Mouse (Mus musculus) mouse embryonic stem cell (cell line): Measurements from ENCODE around the gene Krt79.

Experiments used
- in situ Hi-C, 2 experiments: fragments of 300-500 bp; cut with MboI; formaldehyde crosslinking; loops; 1 replicate in 1 of 2; 3 replicates in 1 of 2; pipeline ENCODE4 v1.14.3; 2019 to 2020; ENCODE audit warnings: low sequenced_read_pairs in 2 of 2, low pct_unique_long_range_greater_than_20kb in 1 of 2, mixed read lengths in 1 of 2; ENCODE audit not compliant: unreplicated experiment in 1 of 2

The Krt79 gene

DNA sequence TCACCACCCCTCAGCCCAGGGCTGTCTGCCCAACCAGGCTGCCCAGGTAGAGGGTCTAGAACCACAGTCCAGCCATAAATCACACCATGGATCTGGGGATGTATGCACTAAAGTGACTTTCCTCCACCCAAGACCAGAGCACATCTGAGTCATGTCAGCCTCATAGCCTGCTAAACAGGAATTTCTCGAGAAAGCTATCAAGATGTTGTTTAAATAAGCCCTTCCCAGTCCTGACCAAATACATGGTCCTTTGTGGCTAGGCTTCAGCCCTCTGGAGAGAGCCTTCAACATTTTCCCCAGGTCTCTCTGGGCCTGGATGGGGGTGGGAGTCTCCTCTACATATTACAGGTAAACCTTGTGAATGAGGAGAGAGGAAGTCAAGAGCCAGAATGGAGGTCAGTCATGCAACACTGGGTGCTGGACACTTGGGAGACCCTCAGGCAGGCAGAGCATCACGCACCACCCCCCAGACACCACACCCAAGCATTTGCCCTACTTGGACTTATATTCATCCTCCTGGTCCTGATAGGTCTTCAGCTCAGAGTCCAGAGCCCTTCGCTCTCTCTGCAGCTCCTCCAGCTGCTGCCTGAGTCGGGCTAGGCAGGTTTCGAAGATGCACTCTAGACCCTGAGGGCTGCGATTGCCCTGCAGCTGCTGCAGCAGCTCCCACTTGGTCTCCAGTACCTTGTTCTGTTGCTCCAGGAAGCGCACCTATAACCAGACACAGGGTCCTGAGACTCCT, 12.8 kb upstream of the Krt79 start:
- in situ Hi-C loops: no loop called here

DNA sequence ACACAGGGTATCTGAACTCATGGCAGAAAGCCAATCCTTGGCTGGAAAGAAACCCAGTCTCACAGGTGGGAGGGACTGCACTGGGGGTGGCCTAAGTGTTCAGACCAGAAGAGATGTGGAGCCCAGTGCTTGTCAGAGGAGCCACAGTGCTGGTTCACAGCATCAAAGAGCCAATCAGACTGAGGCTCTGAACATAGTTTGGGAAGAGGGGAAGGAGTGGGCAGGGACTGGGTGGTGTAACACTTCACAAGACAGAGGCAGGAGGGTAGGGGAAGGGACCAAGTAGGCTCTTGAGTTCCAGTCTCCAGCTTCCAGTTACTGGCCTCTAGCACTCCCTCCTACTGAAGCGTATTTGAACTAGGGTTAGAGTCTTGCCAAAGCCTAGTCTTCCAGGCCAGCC, 5.3 kb upstream of the Krt79 start:
- in situ Hi-C loops: no loop called here

DNA sequence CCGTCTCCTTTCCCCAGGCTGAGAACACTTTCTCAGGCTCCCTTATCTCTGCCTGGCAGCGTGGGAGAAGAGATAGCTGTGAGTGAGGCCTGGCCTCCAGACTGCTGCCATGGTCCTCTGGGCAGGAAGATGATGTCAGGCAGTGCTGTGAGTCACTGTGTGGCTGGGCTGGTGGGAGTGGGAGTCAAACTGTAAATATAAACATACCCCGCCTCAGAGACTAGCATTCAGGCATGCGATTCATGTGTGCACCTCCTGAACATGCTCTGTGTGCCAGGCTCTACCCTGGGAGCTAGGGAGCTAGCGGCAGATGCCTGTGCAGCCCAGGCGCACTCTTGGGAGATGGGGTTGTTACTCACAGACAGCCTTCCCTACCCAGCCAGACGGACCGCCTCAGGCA, 1.8 kb upstream of the Krt79 start:
- in situ Hi-C loops: no loop called here

DNA sequence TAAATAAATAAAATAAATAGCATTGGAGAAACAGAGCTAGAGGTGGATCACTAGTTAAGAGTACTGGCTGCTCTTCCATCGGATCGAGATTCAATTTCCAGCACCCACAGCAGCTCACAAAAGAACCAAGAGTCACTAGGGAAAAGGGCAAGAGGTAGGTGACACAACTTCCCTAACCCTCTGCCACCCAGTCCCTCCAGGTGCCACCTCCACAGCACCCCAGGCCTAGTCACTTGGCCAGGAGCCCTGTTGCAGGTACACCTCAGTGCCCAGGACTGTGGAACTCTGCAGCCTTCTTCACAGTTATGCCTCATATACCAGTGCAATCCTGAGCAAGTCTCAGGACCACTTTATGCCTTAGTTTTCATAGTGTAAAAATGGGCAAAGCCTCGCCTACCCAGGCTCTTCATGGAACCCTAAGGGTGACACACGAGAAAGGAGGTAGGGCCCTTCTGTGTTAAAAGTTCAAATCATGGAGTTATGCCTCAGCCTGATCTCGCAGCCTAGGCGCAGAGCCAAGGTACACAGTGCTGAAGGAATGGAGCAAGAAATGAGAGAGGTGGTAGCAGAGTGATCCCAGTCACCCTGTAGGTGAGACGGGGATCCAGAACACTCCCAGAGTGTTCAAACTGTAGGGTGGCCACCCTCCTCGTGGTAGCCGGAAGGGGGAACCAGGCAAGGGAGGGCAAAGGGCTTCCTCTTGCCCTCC, 1.4 kb downstream of the Krt79 start:
- in situ Hi-C loops: no loop called here

DNA sequence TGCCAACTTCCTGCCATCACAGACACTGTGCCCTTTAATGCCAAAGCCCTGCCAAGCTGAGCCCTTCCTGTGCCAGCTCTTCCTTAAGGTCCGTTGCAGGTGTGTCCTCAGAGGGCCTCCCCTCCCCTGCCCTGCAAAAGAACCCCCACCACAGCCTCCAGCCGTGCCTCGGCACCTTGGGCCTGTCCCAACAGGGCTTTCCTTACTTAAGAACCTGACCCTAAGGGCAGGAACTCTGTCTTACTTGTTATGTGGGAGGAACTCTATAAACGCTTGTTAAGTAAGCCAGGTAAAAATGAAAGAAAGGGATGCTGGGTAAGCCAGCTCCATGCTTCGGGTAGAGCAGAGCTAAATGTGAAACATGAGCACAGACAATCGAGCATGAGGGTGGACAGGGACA, 7.1 kb downstream of the Krt79 start:
- in situ Hi-C loops: no loop called here

DNA sequence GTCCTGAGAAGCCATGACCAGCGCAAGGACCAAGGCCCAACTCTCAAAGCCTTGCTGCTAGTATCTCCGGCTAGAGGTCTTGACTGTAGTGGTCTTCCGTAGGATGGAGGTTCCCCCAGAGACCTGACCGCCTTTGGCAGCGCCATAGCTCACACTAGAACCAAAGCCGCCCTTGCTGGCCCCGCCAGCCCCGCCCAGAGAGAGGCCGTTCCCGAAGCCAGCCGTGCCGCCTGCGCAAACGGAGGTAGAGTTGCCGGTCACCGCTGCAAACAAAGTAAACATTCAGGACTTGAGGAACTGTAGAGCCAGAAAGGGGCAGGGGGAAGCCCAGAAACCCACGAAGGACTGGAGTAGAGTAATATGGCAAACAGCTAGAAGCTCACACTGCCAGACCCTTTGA, 10.5 kb downstream of the Krt79 start:
- in situ Hi-C loops: no loop called here

DNA sequence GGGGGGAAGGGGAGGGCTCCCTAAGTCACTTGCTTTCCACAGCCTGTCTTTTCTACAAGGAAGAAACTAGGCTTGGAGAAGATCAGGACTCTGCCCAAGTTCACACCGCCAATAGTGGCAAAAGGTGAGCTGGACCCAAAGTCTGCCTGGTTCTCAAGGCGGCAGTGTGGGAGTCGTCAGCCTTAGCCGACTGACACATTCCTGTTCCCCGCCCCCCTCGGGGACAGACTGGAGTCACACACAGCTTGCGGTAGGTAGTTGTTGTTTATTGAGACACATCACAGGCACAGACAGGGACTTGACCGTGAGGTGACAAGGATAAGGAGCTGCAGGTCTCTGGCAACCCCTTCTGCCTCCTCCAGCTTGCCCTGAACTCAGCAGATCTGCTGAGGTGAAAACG, 11.0 kb downstream of the Krt79 start:
- in situ Hi-C loops: no loop called here

DNA sequence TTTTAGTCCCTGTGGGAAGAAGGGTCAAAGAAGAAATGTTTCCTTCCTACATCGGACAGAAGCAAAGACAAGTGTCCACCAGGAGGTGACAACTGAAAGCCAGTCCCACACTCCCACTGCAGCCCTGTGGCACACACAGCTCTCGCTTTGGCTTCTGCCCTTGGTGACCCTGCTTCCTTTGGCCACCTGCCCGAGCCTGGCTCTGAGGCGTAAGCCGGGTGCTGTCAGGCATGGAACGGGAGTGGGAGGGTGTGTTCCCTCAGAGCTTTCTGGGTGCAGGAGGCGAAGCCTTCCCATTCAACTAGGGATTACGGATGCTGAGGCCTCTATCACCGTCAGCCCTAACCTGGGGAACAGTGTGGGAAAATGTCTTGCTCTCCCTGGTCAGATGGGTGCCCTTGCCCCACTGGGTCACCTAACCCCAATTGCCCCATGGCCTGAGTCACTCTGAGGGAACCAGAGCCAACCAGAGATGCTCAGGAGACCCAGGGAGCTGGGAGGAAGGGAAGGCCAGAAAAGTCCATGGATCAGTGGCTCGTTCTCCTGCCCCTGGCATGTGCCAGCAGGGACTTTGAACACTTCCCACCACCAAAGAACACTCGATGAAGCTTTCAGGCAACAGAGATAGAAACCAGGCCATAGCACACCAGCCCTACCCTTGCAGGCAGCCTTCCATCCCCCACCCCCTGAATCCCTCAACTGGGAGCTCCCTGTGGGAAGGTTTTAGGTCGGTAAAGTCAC, 12.6 kb downstream of the Krt79 start:
- in situ Hi-C loops: no loop called here

DNA sequence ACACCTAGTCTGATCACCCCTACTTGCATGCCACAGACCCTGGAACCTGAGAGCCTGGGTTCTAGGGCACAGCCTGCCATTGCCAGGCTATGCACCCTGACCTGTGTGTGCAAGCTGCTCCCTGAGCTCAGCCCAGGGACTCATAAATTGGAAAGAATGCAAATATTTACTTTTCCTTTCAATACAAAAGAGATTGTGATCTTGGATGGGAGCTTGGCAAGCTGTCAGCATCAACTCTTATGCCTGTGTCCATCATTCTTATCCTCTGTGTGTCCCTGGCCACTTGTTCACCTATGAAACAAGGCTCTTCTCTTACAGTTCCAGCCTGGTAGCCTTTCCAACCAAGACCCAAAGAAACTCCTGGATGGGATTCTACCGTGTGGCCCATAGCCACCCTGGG, 15.1 kb downstream of the Krt79 start:
- in situ Hi-C loops: no loop called here

DNA sequence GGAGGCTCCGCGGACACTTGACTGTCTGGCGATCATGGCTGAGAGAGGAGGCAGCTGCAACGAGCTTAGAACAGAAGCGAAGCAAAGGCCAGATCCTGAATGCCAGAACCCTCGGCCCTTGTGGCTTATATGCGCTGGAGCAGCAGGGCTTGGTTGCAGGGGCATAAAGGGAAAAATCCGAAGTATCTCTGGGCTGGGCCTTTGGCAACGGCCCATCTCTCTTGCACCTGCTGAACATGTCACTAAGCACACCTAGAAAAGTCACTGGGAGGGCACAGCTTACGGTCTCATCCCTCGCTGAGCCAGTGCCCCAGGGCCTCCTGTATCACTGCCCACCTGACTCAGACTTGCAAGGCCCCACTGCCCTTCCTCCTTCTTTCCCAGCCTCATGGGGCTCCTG, 15.5 kb downstream of the Krt79 start, which contains the start of gene Krt4:
Krt4 (minus strand) TSS at position 101 of the 400 bp plus-strand sequence.
- in situ Hi-C loops: no loop called here

DNA sequence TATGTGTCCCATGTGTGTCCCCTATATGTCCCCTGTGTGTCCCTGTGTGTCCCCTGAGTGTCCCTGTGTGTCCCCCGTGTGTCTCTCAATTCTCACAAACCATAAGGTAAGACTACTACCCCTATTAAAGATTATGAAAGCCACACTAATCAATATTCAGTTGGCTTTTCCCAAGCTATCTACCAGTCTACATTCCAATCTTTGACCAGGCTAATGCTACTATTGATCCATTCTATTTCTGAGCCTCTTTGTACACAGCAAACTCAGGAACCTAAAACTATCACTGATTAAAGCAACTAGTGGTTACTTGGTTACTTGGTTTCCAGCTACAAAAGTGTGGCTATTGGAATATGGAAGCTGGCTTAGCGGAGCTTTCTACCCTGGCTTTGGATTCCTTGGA, 17.8 kb downstream of the Krt79 start:
- in situ Hi-C loops: no loop called here

DNA sequence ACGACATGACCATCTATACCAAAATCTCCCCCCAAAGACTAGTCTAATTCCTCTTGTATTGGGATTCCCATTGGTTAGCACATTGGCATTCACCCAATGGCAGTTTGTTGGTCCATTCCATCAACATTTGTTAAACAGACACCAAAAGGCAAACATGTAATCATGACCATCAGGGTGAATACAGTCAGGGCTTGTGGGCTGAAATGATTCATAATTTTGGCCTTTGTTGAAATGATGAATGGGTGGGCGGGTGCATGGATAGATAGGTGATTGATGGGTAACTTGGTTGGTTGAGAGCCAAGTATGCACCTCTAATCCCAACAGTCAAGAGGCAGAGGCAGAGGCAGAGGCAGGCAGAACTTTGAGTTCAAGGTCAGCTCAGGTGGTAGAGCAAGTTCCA, 24.1 kb downstream of the Krt79 start:
- in situ Hi-C loops: no loop called here

DNA sequence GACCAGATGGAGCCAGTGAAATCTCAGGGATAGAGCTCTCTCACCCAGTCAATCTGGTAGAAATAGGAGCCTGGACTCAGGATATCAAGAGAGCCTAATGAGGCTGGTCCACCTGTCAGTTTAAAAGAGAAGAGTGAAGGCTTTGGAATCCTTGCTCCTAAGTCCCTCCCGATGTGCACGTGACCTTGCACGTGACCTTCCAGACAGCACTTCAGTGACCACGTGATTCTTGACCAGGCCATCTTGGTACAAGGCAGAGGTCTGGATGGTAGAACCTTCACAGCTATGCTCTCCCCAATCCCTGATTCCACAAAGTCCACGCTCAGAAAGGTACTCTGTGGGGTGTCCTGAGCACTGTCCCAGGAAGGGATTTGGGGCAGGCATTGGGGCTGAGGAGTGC, 35.3 kb downstream of the Krt79 start:
- in situ Hi-C loops: no loop called here

DNA sequence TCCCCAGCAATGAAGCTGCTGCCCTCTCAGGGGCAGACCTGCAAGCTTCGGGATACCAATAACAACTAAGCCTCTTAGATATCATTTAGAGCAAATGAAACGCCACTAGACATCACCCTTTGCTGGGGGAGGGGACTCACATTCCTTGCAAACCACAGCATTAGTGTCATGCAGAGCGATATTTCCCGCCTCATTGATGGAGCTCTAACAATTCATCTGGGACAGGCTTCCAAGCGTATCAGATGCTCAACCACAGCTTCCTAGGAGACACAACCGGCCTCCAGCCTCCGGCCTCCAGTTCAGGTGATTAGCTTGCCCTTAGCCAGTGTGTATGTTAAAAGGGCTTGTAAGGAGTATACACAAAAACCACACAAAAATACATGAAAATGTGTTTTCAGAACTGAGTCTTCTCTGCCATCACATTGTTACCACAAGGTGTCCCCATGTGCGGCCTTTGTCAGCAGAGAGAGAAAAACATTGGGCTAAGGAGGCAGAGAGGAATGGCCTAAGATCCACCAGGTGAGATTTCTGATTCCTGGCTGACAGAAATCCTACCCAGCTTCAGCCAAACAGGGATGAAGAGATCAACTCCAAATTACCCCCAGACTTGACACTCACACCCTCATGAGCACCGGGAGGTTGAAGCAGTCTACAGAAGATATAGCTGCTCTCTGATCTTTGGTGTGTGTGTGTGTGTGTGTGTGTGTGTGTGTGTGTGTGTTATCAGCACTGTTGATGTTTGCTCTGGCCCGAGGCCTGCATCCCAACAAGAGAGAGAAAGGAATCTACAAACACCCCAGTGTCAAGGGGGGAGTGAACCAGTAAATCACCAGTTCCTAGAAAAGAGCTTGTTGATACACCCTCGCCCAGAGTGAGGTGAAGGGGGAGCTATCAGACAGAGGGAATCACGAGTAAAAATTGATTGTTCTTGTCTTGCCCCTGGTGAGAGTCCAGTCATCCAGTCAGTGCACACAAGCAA, 37.7 kb downstream of the Krt79 start:
- in situ Hi-C loops: no loop called here

DNA sequence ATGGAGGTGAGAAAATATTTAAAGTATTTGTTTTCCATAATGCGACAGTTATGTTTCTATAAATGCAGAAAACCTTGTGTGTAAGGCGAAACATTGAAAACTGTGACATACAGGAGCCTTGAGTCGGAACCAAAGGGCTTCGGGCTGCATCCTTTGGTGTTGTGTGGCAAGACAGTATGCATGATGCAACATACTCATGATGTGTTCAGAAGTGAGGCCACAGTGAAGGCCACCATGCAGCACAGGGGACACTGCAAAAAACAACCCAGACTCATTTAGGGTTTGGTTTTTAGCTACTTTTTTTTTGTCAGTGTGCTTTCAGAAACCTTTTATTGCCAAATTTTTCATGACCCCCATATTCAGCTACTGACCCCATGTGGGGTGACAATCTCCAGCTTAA, 44.9 kb downstream of the Krt79 start:
- in situ Hi-C loops: no loop called here

DNA sequence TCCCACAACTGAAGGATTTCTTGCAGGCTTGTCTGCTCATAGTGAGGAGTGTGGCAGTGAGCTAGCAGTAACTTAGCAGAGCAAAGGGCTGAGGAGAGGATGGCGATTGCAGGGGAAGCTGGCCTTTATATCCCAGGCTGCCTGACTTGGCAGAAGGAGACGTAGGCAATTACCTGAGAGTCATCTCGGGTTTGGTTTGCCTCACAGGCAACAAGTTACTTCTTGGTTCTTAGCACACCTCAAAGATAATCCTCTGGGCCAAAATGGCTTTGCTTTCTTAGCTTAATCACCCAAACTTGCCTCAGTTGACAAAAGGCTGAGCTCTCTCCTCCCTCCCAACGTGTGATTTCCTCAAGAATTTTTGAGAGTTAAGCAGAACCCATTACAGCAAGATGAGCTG, 47.3 kb downstream of the Krt79 start, which contains the start of gene Krt76:
Krt76 (minus strand) TSS at position 101 of the 400 bp plus-strand sequence.
- in situ Hi-C loops: no loop called here

DNA sequence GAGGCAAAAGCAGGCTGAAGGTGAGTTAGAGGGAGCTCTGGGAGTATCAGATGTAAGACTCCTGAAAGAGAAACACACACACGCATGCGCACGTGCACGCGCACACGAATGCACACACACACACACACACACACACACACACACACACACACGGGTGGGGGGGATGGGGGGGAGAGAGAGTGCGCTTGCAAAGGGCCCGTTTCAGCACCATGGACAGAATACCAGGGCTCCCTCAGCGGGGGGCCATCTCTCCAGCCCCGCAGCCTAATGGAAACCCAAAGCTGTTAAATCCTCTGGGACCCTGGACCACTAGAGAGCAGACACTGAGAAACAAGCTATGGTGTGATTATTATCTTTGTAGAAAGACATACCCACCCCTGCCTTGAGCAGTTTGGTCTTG, 60.3 kb downstream of the Krt79 start:
- in situ Hi-C loops: no loop called here
